Mouse (Mus musculus) CH12.LX (cell line): Measurements from ENCODE around the gene Zfp276. TPM values are rescaled to one million over a fixed set of nuclear protein-coding genes. Genes with fewer than 3 reads are reported as not detected.

ENCODE experiments used
- DNase-seq: peaks from one replicate; pipeline ENCODE4 v3.0.0-alpha.2; 2013; ENCODE audit errors: extremely low read depth
- H3K27ac ChIP-seq: 2 replicates; pipeline ENCODE4 v1.5.1; 2012; ENCODE audit warnings: low read depth, mild to moderate bottlenecking, control low read depth, moderate library complexity; ENCODE audit not compliant: insufficient read depth
- H3K27me3 ChIP-seq: replicated peaks from 2 replicates; pipeline ENCODE3; 2012; ENCODE audit warnings: inconsistent platforms
- H3K36me3 ChIP-seq, 2 experiments: replicated peaks in 1 of 2; 2 replicates each; pipeline versions ENCODE3 to v1.6.1; 2012; ENCODE audit warnings: inconsistent platforms in 1 of 2, low read length in 1 of 2, mild to moderate bottlenecking in 1 of 2, mixed read lengths in 1 of 2, moderate library complexity in 1 of 2; ENCODE audit not compliant: control insufficient read depth in 1 of 2, insufficient read depth in 1 of 2
- H3K4me1 ChIP-seq, 2 experiments: 2 replicates each; pipeline ENCODE4 v1.6.1; 2012; ENCODE audit warnings: inconsistent platforms in 1 of 2, moderate library complexity in 1 of 2; ENCODE audit not compliant: insufficient read depth in 2 of 2, control insufficient read depth in 1 of 2
- H3K4me2 ChIP-seq: 2 replicates; pipeline ENCODE4 v1.6.1; 2012; ENCODE audit warnings: low read depth, mild to moderate bottlenecking, control low read depth; ENCODE audit not compliant: poor library complexity, insufficient read depth, severe bottlenecking
- H3K4me3 ChIP-seq, 3 experiments: fragments of 150-350 bp in 1 of 3; sonication (generic) in 1 of 3; replicated peaks in 1 of 3; 2 replicates each; pipeline versions ENCODE3 to v1.5.1; 2011 to 2012; ENCODE audit warnings: low read depth in 2 of 3, low read length in 2 of 3, mild to moderate bottlenecking in 2 of 3, moderate library complexity in 2 of 3, control low read depth in 1 of 3, improper control_type of control experiment in 1 of 3, inconsistent platforms in 1 of 3, mixed read lengths in 1 of 3; ENCODE audit not compliant: poor library complexity in 1 of 3
- H3K79me2 ChIP-seq: replicated peaks from 2 replicates; pipeline ENCODE4 v1.6.1; 2012; ENCODE audit warnings: mild to moderate bottlenecking, moderate library complexity; ENCODE audit not compliant: control insufficient read depth, poor library complexity, insufficient read depth, severe bottlenecking; ENCODE audit errors: extremely low read depth
- H3K9ac ChIP-seq: 2 replicates; pipeline ENCODE4 v1.6.1; 2012; ENCODE audit warnings: low read depth, mild to moderate bottlenecking, control low read depth, moderate library complexity; ENCODE audit not compliant: insufficient read depth
- H3K9me3 ChIP-seq: replicated peaks from 2 replicates; pipeline ENCODE3; 2012; ENCODE audit warnings: low read length, inconsistent platforms, mixed read lengths
- BHLHE40 ChIP-seq: IDR thresholded peaks from 2 replicates; pipeline ENCODE4 v1.6.1; 2011; ENCODE audit warnings: mild to moderate bottlenecking, low read depth, low read length, improper control_type of control experiment
- ELF1 ChIP-seq: IDR thresholded peaks from 2 replicates; pipeline ENCODE4 v1.6.1; 2014; ENCODE audit warnings: low read depth, mild to moderate bottlenecking, inconsistent platforms, low read length, improper control_type of control experiment
- EP300 ChIP-seq: IDR thresholded peaks from 2 replicates; pipeline ENCODE4 v1.6.1; 2011; ENCODE audit warnings: low read length, improper control_type of control experiment
- GABPA ChIP-seq: IDR thresholded peaks from 2 replicates; pipeline ENCODE4 v1.6.1; 2012; ENCODE audit warnings: low read depth, low read length, improper control_type of control experiment, inconsistent platforms; ENCODE audit not compliant: insufficient replicate concordance
- JUND ChIP-seq: conservative IDR thresholded peaks from 2 replicates; pipeline ENCODE4 v1.6.1; 2011; ENCODE audit warnings: low read depth, low read length, improper control_type of control experiment
- MAFK ChIP-seq: IDR thresholded peaks from 2 replicates; pipeline ENCODE4 v1.6.1; 2011; ENCODE audit warnings: low read length, improper control_type of control experiment; ENCODE audit not compliant: insufficient replicate concordance
- MAZ ChIP-seq: IDR thresholded peaks from 2 replicates; pipeline ENCODE4 v1.6.1; 2012; ENCODE audit warnings: low read depth, mild to moderate bottlenecking, inconsistent platforms, low read length, improper control_type of control experiment, moderate library complexity
- MEF2A ChIP-seq: IDR thresholded peaks from 2 replicates; pipeline ENCODE4 v1.6.1; 2014; ENCODE audit warnings: low read depth, mild to moderate bottlenecking, inconsistent platforms, low read length, improper control_type of control experiment, borderline replicate concordance
- NRF1 ChIP-seq: IDR thresholded peaks from 2 replicates; pipeline ENCODE4 v1.6.1; 2014; ENCODE audit warnings: low read depth, mild to moderate bottlenecking, inconsistent platforms, low read length, improper control_type of control experiment, moderate library complexity
- POLR2A ChIP-seq: IDR thresholded peaks from 2 replicates; pipeline ENCODE4 v1.6.1; 2011; ENCODE audit warnings: low read depth, mild to moderate bottlenecking, improper control_type of control experiment, low read length
- POLR2AphosphoS2 ChIP-seq: IDR thresholded peaks from 2 replicates; pipeline ENCODE4 v1.6.1; 2011; ENCODE audit warnings: low read depth, low read length, improper control_type of control experiment
- SIN3A ChIP-seq: IDR thresholded peaks from 2 replicates; pipeline ENCODE4 v1.6.1; 2012; ENCODE audit warnings: low read length, improper control_type of control experiment, inconsistent platforms
- SMC3 ChIP-seq: IDR thresholded peaks from 2 replicates; pipeline ENCODE4 v1.6.1; 2011; ENCODE audit warnings: low read depth, low read length, improper control_type of control experiment
- TCF12 ChIP-seq: IDR thresholded peaks from 2 replicates; pipeline ENCODE4 v1.6.1; 2014; ENCODE audit warnings: low read depth, mild to moderate bottlenecking, inconsistent platforms, low read length, improper control_type of control experiment
- UBTF ChIP-seq: IDR thresholded peaks from 2 replicates; pipeline ENCODE4 v1.6.1; 2012; ENCODE audit warnings: low read depth, mild to moderate bottlenecking, inconsistent platforms, low read length, improper control_type of control experiment, moderate library complexity
- USF1 ChIP-seq: IDR thresholded peaks from 2 replicates; pipeline ENCODE4 v1.6.1; 2014; ENCODE audit warnings: low read depth, mild to moderate bottlenecking, inconsistent platforms, low read length, improper control_type of control experiment
- USF2 ChIP-seq: conservative IDR thresholded peaks from 2 replicates; pipeline ENCODE4 v1.6.1; 2011; ENCODE audit warnings: low read depth, low read length, improper control_type of control experiment
- ZC3H11A ChIP-seq: IDR thresholded peaks from 2 replicates; pipeline ENCODE4 v1.6.1; 2012; ENCODE audit warnings: low read depth, mild to moderate bottlenecking, inconsistent platforms, low read length, improper control_type of control experiment
- ZKSCAN1 ChIP-seq: IDR thresholded peaks from 2 replicates; pipeline ENCODE4 v1.6.1; 2012; ENCODE audit warnings: low read depth, inconsistent platforms, low read length, improper control_type of control experiment, borderline replicate concordance
- ZMIZ1 ChIP-seq: IDR thresholded peaks from 2 replicates; pipeline ENCODE4 v1.6.1; 2012; ENCODE audit warnings: low read depth, mild to moderate bottlenecking, inconsistent platforms, low read length, improper control_type of control experiment
- ZNF384 ChIP-seq: IDR thresholded peaks from 2 replicates; pipeline ENCODE4 v1.6.1; 2012; ENCODE audit warnings: low read depth, low read length, improper control_type of control experiment, inconsistent platforms
- dilution Hi-C: fragments of 300-500 bp; cut with MboI; formaldehyde crosslinking; loops from 2 replicates; pipeline ENCODE4 v1.14.3; 2020; ENCODE audit warnings: low sequenced_read_pairs; ENCODE audit not compliant: extremely low pct_unique_long_range_greater_than_20kb, extremely low pct_ligation_motif_present
- in situ Hi-C: fragments of 300-500 bp; cut with MboI; formaldehyde crosslinking; loops from 3 replicates; pipeline ENCODE4 v1.14.3; 2019; ENCODE audit warnings: low sequenced_read_pairs, low pct_ligation_motif_present, low pct_unique_long_range_greater_than_20kb, mixed read lengths
- polyA plus RNA-seq: library from polyadenylated mRNA; unstranded; fragments of >175 nt; gene quantifications from 2 replicates; pipeline ENCODE4 v1.2.1, GENCODE M21; 2012; ENCODE audit warnings: low read depth; ENCODE audit not compliant: insufficient read length
- total RNA-seq, 2 experiments: library from RNA; depleted of rRNA; stranded (reverse); fragments of 300-350 nt in 1 of 2; fragments of >200 nt in 1 of 2; gene quantifications; 2 replicates each; pipeline ENCODE4 v1.2.3; 2012 to 2014

Zfp276 gene
- total and polyA plus RNA-seq, 3 experiments, result 5.5 to 10.2 (median 8.7) TPM

DNA sequence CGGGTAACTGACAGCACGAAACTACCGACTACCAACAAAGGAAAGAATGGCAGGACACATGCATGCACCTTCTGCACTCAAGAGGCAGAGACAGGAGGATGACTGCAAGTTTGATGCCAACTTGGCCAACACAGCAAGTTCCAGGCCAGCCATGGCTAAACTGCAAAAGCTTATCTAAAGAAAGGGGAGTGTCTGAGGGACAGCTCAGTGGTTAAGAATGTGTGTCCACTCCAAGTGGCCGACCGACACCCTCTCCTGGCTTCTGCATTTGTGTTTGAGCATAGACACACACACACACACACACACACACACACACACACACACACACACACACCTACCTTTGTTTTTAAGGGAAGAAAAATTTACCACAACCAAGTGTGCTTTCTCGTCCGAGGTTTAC lies 24.4 kb downstream of the Zfp276 start:
- Histone ChIP-seq H3K27me3 (no peaks in the 10 kb centered on the region), H3K79me2 (no peaks in the 10 kb centered on the region), H3K4me1 (peaks cover 0 to 12% of the 10 kb centered on the region in 2 experiments; a peak in 2 of 4 replicates), H3K36me3 (peaks cover 52 to 88% of the 10 kb centered on the region in 2 experiments), H3K9me3 (no peaks in the 10 kb centered on the region), H3K27ac (no peak overlapping the region), H3K9ac (no peak overlapping the region), H3K4me2 (no peak overlapping the region), H3K4me3 (no peak overlapping the region)
- TF ChIP-seq MAFK (no peak), MEF2A (no peak), ZMIZ1 (no peak), ELF1 (no peak), TCF12 (no peak), NRF1 (no peak), ZNF384 (no peak), SMC3 (no peak), SIN3A (no peak)
- in situ Hi-C loops, result no loop called here
- dilution Hi-C loops, result no loop called here
- no peak for DNase-seq

DNA sequence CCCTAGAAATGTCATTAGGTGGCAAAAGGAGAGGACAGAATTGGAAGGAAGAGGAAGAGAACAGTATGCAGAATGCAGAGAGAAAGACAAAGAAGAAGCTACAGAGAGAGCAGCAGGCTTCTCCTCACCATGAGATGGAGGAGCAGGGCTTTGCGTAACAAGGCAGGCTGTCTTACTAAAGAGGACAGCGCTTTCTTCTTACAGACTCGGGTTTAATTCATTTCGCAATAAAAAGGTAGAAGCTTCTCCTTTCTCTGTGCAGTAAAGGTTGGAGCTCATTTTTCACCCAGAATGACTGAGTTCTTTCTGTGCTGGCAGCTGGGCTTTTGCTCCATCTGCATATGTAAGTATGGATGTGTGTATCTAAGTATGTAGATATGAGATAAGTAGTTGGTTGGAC lies 25.8 kb downstream of the Zfp276 start:
- in situ Hi-C loops, result no loop called here
- peaks cover 43 to 81% of the 10 kb centered on the region in 2 experiments for H3K36me3 ChIP-seq
- H3K79me2 ChIP-seq, result no peaks in the 10 kb centered on the region
- H3K27ac ChIP-seq, result no peak overlapping the region
- TF ChIP-seq USF2 (no peak), SMC3 (no peak), POLR2A (no peak), NRF1 (no peak), JUND (no peak), POLR2AphosphoS2 (no peak), TCF12 (no peak), ZMIZ1 (no peak), GABPA (no peak), ZC3H11A (no peak), MAZ (no peak), EP300 (no peak), USF1 (no peak), ZKSCAN1 (no peak), BHLHE40 (no peak), UBTF (no peak)
- no peaks in the 10 kb centered on the region for H3K9me3 ChIP-seq
- H3K9ac ChIP-seq, result no peak overlapping the region
- H3K4me3 ChIP-seq, result no peak overlapping the region
- H3K4me1 ChIP-seq, result peaks cover 9 to 23% of the 10 kb centered on the region in 2 experiments
- H3K27me3 ChIP-seq, result no peaks in the 10 kb centered on the region
- H3K4me2 ChIP-seq, result no peak overlapping the region
- dilution Hi-C loops, result no loop called here
- no peak for DNase-seq
